Mouse (Mus musculus): ENCODE data around the gene Egfr.

The Egfr gene

DNA sequence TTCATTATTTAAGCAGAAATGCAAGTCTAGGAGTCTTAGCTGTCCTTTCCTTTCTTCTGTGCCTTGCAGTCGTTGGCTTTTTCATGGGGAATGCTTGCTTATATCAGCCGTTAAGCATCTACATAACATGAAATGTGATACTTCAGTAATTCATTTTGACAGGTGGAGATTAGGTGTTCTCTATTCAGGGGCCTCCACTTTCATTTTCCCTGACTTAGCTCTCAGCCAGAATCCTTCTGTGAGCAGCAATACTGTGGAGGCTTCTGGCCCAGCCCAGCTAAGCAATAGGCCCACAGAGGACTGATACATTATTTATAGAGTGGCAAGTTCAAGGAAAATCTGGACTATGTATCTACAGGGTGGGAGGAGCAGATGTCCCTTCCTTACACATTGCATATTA lies 25.0 kb downstream of the Egfr start:
- no peak for DNase-seq (ENCODE audit: low read depth, low spot score)

DNA sequence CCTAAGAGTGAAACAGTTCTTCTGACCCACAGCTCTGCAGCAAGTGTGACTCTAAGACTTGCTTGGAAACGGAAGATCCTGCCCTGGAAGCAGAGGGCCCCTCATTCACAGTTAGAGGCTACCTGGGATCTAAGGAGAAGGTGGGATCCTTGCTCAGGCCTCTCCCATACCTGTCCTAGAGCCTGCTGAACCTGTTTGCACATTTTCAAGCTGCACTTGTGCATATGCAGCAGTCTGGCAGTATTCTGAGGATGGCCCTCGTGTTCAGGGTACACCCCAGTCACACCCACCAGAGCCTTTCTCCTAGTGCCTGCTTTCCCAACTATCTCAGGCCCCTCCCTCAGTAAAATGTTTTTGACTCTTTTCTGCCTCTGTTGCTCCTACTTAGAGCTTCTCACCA lies 29.6 kb downstream of the Egfr start:
- no peak for DNase-seq (ENCODE audit: low read depth, low spot score)

DNA sequence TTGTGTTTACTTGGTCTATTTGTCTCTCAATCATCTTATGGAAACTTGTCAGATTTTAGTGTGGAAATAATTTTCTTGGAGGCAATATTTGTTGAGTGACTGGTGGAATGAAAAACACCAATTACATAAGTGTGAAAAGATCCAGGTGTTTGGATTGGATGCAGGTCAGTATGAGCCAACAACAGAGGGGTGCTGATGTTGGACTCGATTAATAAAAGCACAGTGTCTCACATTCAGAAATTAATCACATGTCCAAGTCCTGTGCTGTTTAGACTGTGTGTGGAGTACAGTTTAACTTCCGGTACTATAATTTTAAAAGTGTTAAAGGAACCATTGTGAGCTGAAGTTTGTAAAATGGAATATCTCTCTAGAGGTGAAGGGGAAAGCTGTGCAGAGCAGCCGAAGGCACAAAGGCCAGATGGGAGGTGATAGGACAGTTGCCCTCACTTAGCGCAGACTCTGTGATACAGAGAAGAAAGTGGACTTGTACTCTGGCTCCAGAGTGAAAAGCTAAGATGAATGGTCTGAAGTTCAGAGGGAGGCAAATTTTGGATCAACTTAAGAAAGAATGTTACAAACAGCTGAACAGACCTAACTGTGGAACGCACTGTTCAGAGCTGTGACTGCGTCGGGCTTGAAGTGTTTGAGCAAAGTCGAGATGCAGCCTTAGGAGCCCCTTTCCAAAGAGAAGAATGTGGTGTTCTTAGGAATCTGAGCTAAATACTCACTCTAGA lies 32.1 kb downstream of the Egfr start:
- no peak for DNase-seq (ENCODE audit: low read depth, low spot score)

DNA sequence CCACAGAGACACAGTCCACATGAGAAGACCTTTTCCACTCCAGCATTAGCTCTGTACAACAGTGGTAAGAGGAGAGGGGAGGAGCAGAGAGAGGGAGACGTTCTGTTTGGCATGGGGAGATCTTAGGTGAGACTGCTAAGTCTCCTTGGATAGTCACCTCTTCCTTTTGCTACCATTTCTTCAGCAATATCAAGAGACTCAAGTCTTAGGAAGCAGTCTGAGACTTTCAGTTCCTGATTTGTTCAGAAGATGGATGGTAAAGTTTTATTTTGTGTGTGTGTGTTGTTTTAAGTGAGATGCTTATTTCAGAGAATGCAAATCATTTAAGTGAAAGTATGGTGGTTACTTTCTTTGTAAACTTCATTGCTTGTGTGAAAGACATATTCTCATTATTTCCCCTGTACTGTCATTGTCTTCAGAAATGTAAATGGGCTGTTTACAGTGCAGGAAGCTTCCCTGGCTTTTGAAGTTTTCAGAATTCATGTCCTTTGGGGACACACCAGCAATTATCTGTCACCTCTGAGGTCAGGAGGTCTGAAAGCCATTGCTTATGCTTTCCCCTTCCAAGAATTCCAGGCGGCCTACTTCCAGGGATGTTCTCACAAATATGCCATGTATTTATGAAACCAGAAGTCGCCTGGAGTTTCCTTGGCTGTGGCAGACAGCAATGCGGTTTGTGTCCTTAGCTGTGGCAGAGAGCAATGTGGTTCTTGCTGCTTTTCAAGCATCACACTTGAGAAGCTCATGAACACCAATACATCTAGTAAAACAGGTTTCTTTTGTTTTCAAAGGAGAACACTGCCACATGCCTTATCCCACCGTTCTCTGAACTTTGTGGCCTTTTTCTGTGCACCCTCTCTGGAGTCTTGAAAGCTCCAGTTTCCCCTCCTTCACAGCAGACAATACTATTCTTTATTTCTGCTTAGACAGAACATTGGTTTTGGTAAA lies 40.9 kb downstream of the Egfr start:
- peak; percentile 26 for DNase-seq (ENCODE audit: low read depth, low spot score)

DNA sequence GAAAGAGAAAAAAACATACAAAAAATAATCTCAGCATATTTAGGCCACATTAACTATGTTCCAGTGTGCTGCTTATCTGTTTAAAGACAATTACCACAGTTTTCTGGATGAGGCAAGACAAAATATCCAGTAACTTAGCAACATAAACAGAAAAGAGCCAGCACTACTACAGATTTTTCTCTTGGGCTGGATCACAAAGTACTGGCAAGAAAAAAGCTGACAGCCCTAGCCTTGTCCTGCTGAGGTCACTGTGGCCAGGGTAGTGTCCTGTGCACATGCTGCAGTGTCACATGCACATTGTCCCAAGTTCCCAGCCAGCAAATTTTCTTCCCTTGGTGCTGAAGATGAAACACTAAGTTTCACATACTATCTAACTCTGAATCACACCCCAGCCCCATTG lies 43.0 kb downstream of the Egfr start:
- DNase-seq (ENCODE audit: low read depth, low spot score): no peak

DNA sequence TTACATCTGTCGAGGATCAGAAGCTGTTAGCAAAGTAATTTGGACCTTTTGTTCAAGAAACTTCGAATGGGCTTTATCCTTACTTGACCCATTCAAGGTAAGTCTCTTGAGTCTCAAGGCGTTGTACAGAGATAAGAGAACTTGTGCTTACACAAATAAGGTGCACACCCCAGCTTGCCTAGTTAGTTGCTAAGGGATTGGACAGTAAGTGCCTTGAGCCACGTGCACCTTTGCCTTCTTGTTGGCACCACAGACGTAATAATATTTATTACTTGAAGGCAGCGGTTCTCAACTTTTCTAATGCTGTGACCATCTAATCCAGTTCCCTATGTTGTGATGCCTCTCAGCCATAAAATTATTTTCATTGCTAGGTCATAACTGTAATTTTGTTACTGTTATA lies 43.5 kb downstream of the Egfr start:
- no peak for DNase-seq (ENCODE audit: low read depth, low spot score)

DNA sequence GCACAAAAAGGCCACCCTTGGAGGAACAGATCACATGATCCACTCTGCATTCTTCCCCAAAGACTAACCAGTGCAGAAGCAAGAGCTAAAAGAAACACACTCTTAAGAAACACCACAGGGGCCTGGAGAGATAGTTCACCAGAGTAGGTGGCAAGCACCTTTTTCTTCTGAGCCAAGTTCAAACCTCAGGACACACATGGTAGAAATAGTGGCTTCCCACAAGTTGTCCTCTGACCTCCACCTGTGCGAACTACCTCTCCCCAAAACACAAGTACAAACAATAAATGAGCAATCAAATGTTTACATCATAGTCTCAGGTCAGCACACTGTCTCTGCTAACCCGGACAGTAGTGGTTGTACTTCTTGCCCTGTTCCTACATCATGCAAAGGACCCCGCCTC lies 45.5 kb downstream of the Egfr start:
- no peak for DNase-seq (ENCODE audit: low read depth, low spot score)

DNA sequence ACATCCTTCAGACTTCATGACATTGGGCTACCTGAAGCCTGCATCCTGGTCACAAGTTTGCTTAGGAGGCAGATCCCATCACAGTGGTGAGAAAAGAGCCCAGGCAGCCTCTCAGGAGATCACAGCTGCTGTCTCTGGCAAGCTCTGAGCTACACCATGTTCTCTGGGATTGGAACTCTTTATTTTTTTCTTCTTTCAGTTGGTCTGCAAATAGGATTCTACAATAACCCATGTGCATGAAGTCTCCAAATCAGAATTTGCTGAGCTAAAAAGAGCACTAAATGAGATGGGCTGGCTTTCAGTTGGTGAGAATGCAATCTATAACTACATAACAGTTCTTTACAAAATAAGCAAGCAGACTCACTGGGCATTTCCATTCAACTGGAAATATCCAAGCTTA lies 46.1 kb downstream of the Egfr start:
- no peak for DNase-seq (ENCODE audit: low read depth, low spot score)

DNA sequence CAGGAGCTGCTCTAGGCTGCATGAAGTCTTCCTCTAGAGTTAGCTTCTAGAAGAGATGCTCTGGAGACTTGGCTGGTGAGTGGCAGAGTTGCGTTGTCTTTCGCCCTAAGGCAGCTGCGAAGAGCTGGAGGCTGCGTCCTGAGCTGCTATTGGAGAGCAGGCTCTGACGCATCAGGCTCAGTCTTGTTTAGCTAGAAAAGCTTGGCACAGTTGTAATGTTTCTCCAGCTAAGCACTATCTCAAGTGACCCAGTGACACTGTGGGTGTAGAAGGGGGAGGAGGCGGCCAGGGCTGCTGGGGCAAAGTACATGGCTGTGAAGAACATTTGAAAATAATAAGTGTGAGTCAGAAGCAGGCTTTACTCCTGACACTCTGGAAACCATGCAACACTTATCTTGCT lies 48.5 kb downstream of the Egfr start:
- no peak for DNase-seq (ENCODE audit: low read depth, low spot score)

DNA sequence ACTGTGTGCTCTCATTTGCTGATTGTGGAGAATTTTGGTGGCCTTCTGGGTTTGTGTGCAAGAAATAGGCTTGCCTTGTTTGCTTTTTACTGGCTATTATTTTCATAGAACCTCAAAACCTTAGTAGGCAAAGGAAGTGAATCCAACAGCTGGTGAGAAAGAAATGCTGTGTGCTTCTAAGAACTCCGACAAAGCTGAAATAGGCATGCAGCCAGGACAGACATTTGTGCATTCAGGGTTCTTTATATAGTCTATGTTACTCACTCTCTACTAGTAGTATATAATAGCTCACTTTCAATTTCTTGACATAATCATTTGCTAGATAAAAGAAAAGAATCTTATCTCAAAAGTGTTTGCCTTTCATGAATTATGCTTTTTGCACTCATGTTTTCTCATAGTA lies 50.7 kb downstream of the Egfr start:
- no peak for DNase-seq (ENCODE audit: low read depth, low spot score)

DNA sequence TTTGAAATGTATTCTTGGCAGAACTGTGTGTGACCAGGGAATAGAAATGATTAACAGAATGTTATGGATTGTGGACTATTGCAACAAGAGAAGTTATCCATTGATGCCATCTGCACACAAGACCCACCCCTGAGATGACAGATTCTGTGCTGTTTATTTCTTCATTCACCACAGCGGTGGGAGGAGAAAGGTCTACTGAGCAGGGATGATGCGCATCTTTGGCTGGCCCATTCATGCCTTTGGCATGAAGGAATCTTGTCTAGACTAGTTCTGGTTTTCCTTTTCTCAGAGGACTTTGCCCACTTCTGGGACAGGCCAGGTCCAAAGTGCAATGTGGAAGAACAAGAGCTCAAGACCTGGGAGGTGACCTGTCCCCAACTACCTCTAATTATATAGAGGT lies 52.0 kb downstream of the Egfr start:
- no peak for DNase-seq (ENCODE audit: low read depth, low spot score)

DNA sequence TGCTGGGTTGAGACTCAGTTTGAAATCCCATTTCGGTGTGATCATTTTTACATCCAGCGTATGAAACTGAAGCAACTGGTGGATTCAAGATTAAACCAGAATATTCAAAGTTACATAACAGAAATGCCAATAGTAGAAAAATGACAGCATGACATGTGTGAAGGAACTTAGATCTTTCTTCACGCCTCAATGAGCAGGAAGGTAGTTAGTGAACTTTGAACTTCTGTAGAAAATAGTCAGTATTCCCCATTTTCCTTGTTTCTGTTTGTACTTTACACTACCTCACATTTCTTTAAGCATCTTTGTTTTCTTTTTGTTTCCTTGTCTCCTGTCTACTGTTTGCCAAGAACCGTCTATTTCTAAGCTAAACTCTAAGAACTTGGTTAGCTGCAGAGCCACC lies 53.9 kb downstream of the Egfr start:
- no peak for DNase-seq (ENCODE audit: low read depth, low spot score)

DNA sequence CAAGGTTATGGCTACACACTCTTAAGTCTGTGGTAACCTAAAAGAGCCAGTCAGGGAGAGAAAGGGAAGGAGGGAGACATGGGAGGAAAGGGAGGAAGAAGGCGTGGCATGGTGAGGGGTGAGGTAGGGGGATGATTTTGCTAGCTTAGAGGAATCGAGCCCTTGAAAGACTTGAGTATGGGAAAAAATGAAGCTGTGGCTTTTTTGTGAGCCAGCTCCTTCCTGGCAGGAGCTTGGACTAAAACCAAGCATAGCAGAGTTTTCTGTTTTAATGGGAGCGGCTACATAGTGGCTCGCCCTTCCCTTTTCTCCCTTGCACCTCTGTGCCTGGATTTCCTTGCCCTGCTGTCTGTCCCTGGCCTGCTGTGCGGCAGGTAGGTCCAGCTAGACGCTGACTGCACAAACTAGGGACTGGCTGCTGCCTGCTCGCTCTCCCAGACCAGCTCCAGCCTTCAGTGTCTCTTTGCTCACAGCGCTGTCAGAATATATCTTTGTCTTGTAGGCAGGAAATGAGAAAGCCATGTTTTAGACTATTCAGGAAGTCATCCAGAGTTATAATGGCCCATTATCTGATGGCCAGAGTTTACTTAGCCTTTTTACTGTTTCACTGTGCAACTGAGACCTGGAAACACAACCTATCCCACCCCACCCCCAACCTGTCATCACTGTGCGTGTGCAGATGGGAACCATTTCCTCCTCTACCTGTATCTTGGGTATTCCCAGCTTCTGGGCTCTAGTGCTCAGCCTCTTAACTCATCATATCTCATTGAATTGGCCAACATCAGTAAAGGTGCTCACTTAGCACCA lies 57.4 kb downstream of the Egfr start:
- no peak for DNase-seq (ENCODE audit: low read depth, low spot score)

DNA sequence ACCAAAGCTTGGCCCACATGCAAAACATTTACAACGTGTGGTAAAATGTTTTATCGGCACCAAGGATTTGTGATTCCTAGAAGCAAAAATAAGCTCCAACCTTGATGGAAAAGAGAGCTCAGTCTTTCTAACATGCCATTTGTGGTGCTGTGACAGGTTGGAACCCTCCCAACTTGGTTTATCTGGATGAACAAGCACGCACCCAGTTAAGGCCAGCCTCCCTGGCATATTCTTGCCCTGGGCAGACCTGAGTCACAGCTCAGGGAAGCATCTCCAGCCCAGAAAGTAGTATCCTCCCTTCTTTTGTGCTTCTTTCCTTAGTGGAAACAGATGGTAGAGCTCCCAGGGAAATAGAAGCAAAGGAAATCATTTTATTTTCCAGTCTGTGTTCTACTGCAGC lies 58.1 kb downstream of the Egfr start:
- DNase-seq (ENCODE audit: low read depth, low spot score): no peak

DNA sequence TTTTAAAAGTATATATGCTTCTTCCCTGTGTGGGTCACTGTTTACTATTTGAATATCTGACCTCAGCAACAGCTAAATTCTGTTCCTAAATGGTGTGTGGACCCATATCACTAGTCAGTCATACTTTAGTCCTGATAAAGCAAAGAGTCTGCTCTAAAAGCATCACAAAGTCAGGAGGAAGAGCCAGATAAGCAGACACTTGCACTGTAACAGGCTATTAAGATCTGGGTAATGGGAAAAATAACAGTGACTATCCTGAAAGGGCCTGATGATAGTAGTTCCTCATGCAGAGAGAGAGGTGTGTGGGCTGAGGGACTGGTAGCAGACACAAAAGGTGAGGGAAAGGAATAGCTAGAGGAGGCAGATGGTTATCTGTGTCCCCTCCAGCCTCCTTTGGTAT lies 61.3 kb downstream of the Egfr start:
- no peak for DNase-seq (ENCODE audit: low read depth, low spot score)

DNA sequence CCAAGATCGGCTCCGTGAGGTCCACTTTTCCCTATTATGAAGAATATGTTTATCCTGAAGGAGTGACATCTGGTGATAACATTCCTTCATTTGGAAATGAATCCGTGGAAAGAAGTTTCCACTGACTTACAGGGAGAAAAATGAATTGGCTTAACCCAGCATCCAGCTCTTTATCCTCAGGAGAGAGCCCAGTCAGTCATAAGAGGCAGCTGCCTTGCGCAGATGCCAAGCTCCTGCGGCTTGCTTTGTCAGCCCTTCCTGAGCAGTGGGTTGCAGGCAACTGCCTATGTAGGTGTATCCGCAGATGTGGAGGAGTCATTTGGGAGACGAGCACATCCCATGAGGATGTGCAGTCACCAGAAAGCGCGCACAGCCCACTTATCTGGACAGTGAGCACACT lies 64.4 kb downstream of the Egfr start:
- DNase-seq (ENCODE audit: low read depth, low spot score): no peak

DNA sequence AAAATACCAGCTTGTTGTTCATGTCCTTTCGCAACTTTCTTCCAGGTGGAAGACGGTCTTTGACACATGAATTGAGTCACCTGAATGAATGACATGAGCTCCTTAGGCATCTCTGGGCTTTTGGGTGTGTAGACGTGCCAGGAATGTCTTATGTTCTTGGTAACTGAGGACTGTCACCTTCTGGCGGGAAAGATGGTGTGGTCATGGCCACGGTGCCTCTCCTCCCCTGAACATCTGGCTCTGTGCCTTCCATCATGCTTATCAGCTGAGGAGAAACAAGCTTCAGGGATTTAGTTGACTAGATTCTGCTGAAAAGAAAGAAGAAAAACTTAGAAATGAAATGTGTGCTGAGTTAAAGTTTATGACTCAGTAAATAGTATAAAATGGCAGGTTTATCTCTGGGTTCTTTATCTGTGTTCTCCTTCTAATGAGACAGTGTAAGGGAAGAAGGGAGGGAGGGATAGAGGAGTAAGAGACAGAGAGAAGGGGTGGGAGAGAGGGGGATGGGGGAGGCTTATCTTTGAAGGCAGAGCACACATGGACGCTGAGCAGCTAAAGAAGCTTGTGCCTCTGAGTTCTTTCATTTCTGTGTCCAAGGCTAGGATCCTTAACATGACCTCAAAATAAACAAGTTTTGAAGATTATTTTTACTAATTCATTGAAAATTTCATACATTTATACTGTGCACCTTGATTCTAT lies 65.5 kb downstream of the Egfr start:
- no peak for DNase-seq (ENCODE audit: low read depth, low spot score)

DNA sequence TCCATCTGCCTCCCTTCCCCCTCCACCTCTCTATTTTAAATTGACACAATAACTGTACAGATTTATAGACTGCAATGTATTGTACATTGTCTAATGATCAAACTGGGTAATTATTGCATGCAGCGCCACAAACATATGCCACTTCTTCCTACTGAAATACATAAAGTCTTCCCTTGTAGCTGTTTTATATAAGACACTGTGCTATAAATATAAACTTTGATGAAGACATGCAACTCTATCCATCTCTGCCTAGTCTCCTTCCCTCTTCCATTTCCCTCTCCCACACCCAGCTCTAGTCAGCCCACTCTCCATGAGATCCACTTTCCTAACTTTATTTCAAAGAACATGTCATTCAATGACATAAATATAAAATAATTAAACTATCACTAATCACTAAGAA lies 67.4 kb downstream of the Egfr start:
- no peak for DNase-seq (ENCODE audit: low read depth, low spot score)

DNA sequence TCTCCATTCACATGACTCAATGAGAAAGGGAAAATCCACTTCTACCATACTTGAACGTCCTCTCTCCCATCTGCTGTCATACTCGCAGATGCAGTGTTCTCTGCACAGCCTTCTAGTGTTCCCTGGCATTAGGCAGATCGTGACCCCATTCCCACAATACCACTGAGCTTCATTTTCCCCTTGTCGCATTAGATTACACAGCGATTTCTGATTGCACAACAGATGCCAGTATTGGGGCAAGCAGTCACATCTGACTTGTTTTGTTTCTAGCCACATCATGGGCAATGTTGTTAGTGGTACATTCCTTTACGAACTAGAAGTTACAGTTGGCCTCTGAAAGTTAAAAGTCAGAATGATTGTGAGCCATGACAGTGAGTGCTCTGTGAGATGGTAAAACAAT lies 68.1 kb downstream of the Egfr start:
- no peak for DNase-seq (ENCODE audit: low read depth, low spot score)

DNA sequence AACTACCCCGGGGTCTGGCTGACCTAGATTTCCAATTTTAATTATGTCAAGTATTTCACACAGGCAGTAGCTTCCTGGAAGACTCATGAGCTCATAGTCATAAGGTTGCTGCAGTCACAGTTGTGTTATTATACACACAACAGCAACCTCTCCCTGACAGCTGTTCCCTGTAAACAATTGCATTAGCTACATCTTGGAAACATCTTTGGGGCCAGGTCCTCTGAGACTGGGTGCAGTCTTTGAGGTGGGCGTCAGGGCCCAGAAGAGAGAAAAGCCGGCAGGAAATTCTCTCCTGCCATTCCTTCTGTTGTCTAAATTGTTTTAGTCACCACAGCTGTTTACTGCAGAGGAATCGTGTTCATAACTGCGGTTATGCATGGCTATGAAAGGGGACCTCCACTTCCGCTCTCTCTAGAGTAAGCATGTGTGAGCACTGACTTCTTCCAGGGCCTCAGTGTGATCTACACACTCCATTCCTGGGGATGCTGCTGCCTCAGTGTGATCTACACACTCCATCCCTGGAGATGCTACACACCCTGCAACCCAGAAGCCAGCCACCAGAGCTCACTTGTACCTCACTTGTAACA lies 69.8 kb downstream of the Egfr start:
- DNase-seq (ENCODE audit: low read depth, low spot score): no peak

DNA sequence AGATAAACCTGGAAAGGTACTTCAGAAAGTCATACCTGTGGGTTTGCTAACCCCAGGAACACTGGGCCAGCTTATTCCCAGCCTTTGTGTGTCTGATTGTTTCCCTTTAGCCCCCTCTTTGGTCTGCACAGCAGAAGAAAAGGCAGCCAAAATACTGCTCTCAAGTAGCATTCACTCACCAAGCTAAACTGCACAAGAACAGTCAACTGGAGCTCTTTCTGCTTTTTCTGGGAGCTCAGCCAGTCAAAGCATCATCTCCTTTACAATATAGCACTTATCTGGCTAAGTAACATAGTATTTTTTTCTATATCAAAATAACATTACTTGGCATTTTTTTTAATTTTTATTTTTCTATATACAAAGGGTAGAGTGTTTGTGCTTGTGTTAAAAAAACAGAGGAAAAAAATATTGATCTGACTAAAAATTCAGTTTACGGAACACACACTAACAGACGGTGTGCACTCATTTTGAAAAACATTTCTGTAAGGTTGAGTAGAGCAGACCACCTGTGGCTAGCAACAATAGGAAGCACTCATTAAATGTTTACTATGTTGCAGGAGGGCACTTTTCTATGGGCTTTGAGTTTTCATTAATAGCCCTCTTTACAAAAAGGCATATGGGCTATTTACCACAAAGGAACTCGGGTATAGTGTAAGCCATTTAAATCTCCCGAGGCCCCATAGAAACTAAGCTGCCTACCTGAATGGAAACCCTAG lies 72.0 kb downstream of the Egfr start:
- DNase-seq (ENCODE audit: low read depth, low spot score): no peak

All from mesoderm, embryonic 11.5 days (tissue).